Mouse (Mus musculus) embryonic fibroblast, embryonic 13.5 days (primary cell): Measurements from ENCODE around the gene Gm20388. TPM values are rescaled to one million over a fixed set of nuclear protein-coding genes. Genes with fewer than 3 reads are reported as not detected.

Experiments
- H3K27ac ChIP-seq: 2 replicates; pipeline ENCODE4 v1.5.1; 2012; ENCODE audit warnings: low read length, control low read depth, inconsistent platforms; ENCODE audit not compliant: insufficient read depth
- H3K4me1 ChIP-seq: 2 replicates; pipeline ENCODE4 v1.6.1; 2011; ENCODE audit warnings: low read length; ENCODE audit not compliant: control insufficient read depth, insufficient read depth
- H3K4me3 ChIP-seq: 2 replicates; pipeline ENCODE4 v1.5.1; 2011; ENCODE audit warnings: mild to moderate bottlenecking, control low read depth, low read length; ENCODE audit not compliant: insufficient read depth
- CTCF ChIP-seq: IDR thresholded peaks from 2 replicates; pipeline ENCODE4 v1.5.1; 2011; ENCODE audit warnings: mild to moderate bottlenecking, control low read depth, low read length, moderate library complexity, borderline replicate concordance; ENCODE audit not compliant: insufficient read depth
- POLR2A ChIP-seq: IDR thresholded peaks from 2 replicates; pipeline ENCODE4 v1.6.1; 2011; ENCODE audit warnings: low read depth, mild to moderate bottlenecking, control low read depth, low read length, moderate library complexity
- polyA plus RNA-seq: library from polyadenylated mRNA; stranded (reverse); fragments of >200 nt; gene quantifications from 2 replicates; pipeline ENCODE4 v1.2.4, GENCODE M21; 2011; ENCODE audit warnings: low read depth; ENCODE audit not compliant: missing spikeins, insufficient read length

The Gm20388 gene
- polyA plus RNA-seq, 1 experiment = 82.8 TPM

DNA sequence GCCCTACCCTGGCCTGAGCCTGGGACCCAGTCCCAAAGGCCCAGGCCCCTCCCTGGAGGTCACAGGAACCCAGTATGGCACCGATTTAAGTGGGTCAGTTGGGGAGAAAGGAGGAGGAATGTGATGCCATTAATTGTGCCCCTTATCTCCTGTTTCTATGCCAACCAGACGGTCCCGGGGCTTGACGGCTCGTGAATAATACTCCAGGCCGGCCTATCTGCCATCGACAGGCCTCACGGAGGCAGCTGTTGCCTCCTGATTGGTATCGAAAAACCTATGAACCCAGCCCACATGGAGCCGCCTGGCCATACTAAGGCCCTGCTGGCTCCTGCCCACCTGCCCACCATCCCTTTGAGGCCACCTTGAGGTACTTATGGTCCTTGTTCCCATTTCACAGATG, 2376.3 kb downstream of the Gm20388 start:
- Histone ChIP-seq H3K4me1 (peaks cover 10% of the 10 kb centered on the region; the same call in 1 of the 2 replicates), H3K27ac (no peak overlapping the region), H3K4me3 (no peak overlapping the region)
- TF ChIP-seq CTCF (no peak), POLR2A (no peak)

GRCm38 (mm10) chr8:122287742-122288141, 2377.1 kb downstream of the Gm20388 start:
- Histone ChIP-seq H3K4me1 (peaks cover 10% of the 10 kb centered on the region; the same call in 1 of the 2 replicates), H3K27ac (no peak overlapping the region), H3K4me3 (no peak overlapping the region)
- TF ChIP-seq POLR2A (no peak), CTCF (no peak)

DNA sequence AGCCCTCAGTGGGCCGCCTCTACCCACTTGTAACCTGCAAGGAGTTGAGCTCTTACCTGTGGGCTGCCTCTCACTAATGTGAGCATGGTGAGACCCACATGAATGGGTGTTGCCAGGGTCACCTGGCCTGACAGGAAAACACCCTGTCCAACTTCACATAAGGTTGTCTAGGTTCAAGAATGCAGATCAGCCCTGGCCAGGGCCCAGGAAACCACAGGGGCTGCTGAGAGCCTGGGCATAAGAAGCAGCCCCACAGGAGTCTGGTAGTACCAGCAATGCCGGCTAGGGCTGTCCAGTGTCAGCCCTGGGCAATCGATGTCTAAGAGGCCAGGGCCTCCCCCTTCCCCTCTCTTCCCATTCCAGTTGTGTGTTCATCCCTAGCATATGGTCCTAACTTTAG, 2377.7 kb downstream of the Gm20388 start:
- H3K4me1 ChIP-seq = peaks cover 10% of the 10 kb centered on the region; the same call in 1 of the 2 replicates
- TF ChIP-seq POLR2A (no peak), CTCF (no peak)
- H3K4me3 ChIP-seq = no peak overlapping the region
- no peak overlapping the region for H3K27ac ChIP-seq

GRCm38 (mm10) chr8:122291075-122291474, 2380.4 kb downstream of the Gm20388 start:
- TF ChIP-seq CTCF = no peak
- no peak for TF ChIP-seq POLR2A
- H3K27ac ChIP-seq = no peak overlapping the region
- no peak overlapping the region for H3K4me3 ChIP-seq
- H3K4me1 ChIP-seq = no peaks in the 10 kb centered on the region

DNA sequence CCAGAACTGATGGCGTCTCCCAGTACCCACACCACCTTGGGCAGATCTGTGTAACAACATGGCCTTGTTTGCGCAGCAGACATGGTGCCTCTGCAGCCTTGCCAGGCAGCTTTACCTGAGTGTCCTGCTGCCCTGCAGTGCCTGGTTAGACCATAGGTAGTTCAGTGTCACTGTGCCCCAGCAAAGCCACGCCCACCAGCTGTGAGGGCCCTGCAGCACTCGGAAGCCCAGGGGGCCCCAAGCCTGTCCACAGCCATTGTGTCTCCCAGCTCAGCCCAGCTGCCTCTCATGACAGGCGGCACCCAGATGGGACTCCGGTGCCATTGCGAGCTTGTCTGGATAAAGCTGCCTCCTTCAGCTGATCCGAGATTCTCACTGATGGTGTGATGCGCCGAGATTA, 2380.9 kb downstream of the Gm20388 start:
- TF ChIP-seq POLR2A = no peak
- no peak for TF ChIP-seq CTCF
- Histone ChIP-seq H3K4me3 (no peak overlapping the region), H3K27ac (no peak overlapping the region), H3K4me1 (0 out of 2 replicates have a peak, but pooled peaks cover 3% of the 10 kb centered on the region)

DNA sequence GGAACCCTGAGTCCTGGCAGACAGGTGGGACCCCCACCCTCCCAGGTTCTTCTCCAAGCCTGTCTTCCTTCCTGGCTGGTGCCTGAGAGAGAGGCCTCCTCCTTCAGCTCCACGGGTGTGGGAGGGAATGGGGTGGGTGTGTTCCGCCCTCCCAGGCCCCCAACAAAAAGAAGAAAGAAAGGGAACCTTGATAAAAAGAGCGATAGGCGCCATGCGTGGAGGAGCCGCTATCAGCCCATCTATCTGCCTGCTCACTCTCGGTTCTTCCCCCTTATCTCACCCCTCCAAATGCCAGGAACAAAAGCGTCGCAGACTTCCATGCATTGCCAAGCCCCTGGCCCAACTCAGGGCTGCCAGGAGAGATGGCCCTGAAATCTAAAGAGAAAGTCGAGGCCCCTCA, 2382.8 kb downstream of the Gm20388 start:
- Histone ChIP-seq H3K4me1 (peaks cover 3% of the 10 kb centered on the region; the same call in 1 of the 2 replicates), H3K27ac (no peak overlapping the region), H3K4me3 (no peak overlapping the region)
- TF ChIP-seq CTCF (no peak), POLR2A (no peak)

GRCm38 (mm10) chr8:122294273-122294683, 2383.6 kb downstream of the Gm20388 start:
- H3K4me1 ChIP-seq = peaks cover 3% of the 10 kb centered on the region; the same call in 1 of the 2 replicates
- H3K27ac ChIP-seq = no peak overlapping the region
- no peak for TF ChIP-seq POLR2A
- H3K4me3 ChIP-seq = no peak overlapping the region

GRCm38 (mm10) chr8:122295389-122295788, 2384.7 kb downstream of the Gm20388 start:
- Histone ChIP-seq H3K27ac (no peak overlapping the region), H3K4me3 (no peak overlapping the region), H3K4me1 (peaks cover 3% of the 10 kb centered on the region; the same call in 1 of the 2 replicates)
- TF ChIP-seq POLR2A (no peak), CTCF (no peak)

DNA sequence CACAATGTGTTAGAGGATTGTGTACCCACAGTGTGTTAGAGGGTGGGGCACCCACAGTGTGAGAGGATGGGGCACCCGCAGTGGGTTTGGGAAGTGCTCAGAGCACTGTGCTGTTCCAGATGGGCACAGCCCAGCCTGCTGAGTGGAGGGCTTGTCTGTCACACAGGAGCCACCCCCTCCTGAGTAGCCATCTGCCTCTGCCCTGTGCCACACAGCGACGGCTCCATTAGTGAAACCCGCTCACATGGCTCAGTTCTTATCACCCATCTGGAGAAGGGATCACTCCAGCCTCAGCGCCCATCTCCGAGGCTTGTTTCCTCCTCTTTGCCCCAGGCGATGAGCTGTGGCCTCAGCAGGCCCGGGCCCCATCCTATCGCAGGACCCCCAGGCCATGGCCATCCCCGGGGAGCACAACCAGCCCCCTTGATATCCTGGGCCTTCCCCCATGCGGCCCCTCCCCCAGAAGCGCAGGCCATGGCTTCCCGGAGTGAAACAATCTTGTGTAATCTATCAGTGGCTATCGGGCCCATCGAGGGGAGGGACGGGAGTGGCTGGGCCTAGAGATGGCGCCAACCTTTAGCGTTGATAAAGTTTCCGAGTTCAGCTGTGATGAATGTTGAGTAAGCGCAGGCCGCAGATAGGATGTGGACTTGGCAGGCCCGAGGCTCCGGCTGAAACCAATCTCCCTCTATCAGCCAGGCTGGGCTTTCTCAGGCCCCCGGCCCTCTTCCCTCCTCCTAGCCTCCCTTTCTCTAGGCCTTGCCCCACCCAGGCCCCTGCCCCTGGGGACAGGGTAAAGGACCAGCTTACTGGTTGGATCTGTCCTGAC, 2385.7 kb downstream of the Gm20388 start:
- Histone ChIP-seq H3K4me1 (peaks cover 3% of the 10 kb centered on the region; the same call in 1 of the 2 replicates), H3K4me3 (no peak overlapping the region), H3K27ac (peak overlapping the region; percentile 39)
- TF ChIP-seq CTCF = no peak

GRCm38 (mm10) chr8:122299581-122300254, 2389.1 kb downstream of the Gm20388 start:
- no peak overlapping the region for H3K4me3 ChIP-seq
- H3K27ac ChIP-seq = no peak overlapping the region
- TF ChIP-seq CTCF = no peak
- no peak for TF ChIP-seq POLR2A
- peaks cover 3% of the 10 kb centered on the region; the same call in 1 of the 2 replicates for H3K4me1 ChIP-seq
